Mouse (Mus musculus) forebrain, embryonic 10.5 days (tissue): Measurements from ENCODE around the gene Gm21958. TPM values are rescaled to one million over a fixed set of nuclear protein-coding genes. Genes with fewer than 3 reads are reported as not detected.
A peak's percentile ranks its signal among the peaks of the same experiment; 100 is the strongest.

ENCODE experiments used
- DNase-seq: peaks from one replicate; pipeline ENCODE4 v3.0.0-alpha.2; 2017; ENCODE audit warnings: low spot score; ENCODE audit errors: extremely low spot score
- H3K27ac ChIP-seq: fragments of 300-500 bp; sonication (generic); 2 replicates; pipeline ENCODE4 v1.5.1; 2016; ENCODE audit warnings: mild to moderate bottlenecking
- H3K27me3 ChIP-seq: fragments of 300-500 bp; sonication (generic); 2 replicates; pipeline ENCODE4 v1.6.1; 2016; ENCODE audit warnings: mild to moderate bottlenecking; ENCODE audit not compliant: poor library complexity, severe bottlenecking
- H3K36me3 ChIP-seq: fragments of 300-500 bp; sonication (generic); replicated peaks from 2 replicates; pipeline ENCODE4 v1.6.1; 2016; ENCODE audit warnings: mild to moderate bottlenecking, moderate library complexity
- H3K4me1 ChIP-seq: fragments of 300-500 bp; sonication (generic); 2 replicates; pipeline ENCODE4 v1.6.1; 2016
- H3K4me3 ChIP-seq: fragments of 300-500 bp; sonication (generic); 2 replicates; pipeline ENCODE4 v1.5.1; 2016; ENCODE audit warnings: mild to moderate bottlenecking, moderate library complexity
- H3K9me3 ChIP-seq: fragments of 300-500 bp; sonication (generic); 2 replicates; pipeline ENCODE4 v1.6.1; 2016; ENCODE audit warnings: mild to moderate bottlenecking, moderate library complexity
- WGBS: fragments of 180-500 bp; shearing (Covaris S2); methylation state at CpG from one replicate; pipeline ENCODE4 v1.1.7; 2016; 5-methylcytosine and 5-hydroxymethylcytosine counted together
- polyA plus RNA-seq: library from polyadenylated mRNA; unstranded; fragments of >200 nt; fragmentation: Nextera tagmentation; extraction: Ambion mirVana; gene quantifications from 2 replicates; pipeline ENCODE4 v1.2.1, GENCODE M21; 2016

Gene Gm21958
- 0.47 TPM in 1 of 2 replicates, not detected in the other for polyA plus RNA-seq

DNA sequence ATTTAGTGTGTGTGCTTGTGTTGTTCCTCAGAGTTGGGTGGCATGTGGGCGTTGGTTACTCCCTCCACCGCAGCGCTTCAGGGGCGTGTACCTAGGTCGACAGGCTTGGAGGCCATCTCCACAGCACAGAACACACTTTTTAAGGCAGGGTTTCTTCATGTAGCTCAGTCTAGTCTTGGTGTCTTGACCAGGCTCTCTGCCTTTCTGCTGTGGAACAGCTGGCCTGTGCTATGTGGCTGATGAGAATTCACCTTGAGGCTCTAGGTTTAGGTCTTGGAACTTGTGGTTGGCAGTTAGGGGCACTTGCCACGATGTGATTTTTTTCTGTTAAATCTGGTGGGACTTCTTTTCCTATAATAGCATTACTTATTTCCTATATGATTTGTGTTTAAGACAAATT is at the start of gene Gm21958:
Gm21958 (minus strand) TSS at position 101 of the 400 bp plus-strand sequence.
- WGBS = 93% methylated on average over 6 of the region's 6 CpGs
- Histone ChIP-seq H3K27me3 (no peaks in the 10 kb centered on the region), H3K4me3 (no peak within 1 kb of the TSS), H3K27ac (no peak within 1 kb of the TSS), H3K4me1 (no peaks in the 10 kb centered on the region), H3K9me3 (no peaks in the 10 kb centered on the region), H3K36me3 (peaks cover 100% of the 10 kb centered on the region)
- DNase-seq = no peak

GRCm38 (mm10) chr3:54761258-54761657 is 47.1 kb upstream of the Gm21958 start:
- WGBS = 79% methylated on average over 1 of the region's 1 CpGs
- no peak for DNase-seq
- H3K9me3 ChIP-seq = peaks cover 4% of the 10 kb centered on the region; the same call in 1 of the 2 replicates
- H3K4me3 ChIP-seq = no peak overlapping the region
- peaks cover 20% of the 10 kb centered on the region for H3K27me3 ChIP-seq
- peaks cover 10% of the 10 kb centered on the region for H3K4me1 ChIP-seq
- no peak overlapping the region for H3K27ac ChIP-seq
- no peaks in the 10 kb centered on the region for H3K36me3 ChIP-seq

DNA sequence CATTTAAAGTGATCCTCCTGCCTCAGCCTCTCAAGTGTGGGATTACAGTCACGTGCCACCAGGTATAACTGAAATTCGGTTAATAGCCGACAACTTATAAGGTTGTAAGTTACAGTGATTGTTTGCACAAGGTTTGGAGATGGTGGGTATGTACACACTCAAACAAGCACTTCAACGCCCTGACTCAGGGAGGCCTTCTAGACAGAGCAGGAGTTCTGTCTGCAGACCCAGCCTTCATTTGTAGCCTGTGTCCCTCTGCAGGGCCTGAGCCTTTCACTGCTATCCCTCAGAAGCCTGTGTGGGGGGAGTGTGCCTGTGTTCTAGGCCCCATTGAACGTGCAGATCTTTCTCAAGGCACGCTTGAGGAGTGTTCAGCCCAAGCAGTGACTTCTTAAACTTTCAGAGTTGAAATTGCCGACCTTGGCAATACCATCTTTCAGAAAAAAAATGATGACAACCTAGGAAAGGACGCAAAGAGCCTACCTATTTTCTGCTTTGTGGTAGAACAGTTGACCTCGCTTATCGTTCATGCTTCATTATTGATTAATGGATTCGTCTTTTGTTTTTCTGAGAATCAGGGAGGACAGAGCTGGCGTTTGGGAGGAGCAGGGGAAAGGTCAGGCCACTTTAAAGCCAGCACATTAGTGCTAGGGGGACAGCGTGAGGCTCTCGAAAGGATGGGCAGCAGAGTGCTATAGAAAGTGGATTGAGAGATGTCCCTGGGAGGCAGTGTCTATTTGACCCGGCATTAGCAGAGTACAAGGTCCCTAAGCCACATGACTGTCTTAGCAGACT is 46.4 kb upstream of the Gm21958 start:
- peaks cover 18% of the 10 kb centered on the region for H3K4me1 ChIP-seq
- peaks cover 28% of the 10 kb centered on the region for H3K27me3 ChIP-seq
- no peak for DNase-seq
- no peaks in the 10 kb centered on the region for H3K36me3 ChIP-seq
- WGBS = 75% methylated on average over 15 of the region's 15 CpGs
- H3K27ac ChIP-seq = no peak overlapping the region
- H3K4me3 ChIP-seq = no peak overlapping the region
- H3K9me3 ChIP-seq = peaks cover 4% of the 10 kb centered on the region; the same call in 1 of the 2 replicates

DNA sequence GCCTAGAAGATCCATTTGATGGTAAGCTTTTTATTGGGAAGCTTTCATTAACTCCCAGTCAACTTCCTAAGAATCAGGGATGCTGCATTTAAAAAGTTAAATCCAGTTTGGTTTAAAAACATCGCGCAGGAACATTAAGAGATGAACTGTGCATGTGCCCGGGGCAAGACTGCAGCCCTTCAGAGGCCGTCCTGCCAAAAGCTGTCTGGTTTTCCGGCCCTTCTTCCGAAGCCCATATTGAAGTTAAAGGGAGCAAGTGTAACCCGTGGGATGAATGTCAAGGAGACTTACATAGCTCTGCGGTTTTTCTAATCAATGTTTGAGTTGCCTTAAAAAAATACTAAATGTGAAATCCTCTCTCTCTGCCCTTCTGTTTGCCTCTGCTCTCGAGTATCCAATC is 45.1 kb upstream of the Gm21958 start:
- peaks cover 24% of the 10 kb centered on the region for H3K4me1 ChIP-seq
- H3K36me3 ChIP-seq = no peaks in the 10 kb centered on the region
- no peak overlapping the region for H3K4me3 ChIP-seq
- H3K27ac ChIP-seq = no peak overlapping the region
- H3K27me3 ChIP-seq = peaks cover 41% of the 10 kb centered on the region
- DNase-seq = no peak
- peaks cover 4% of the 10 kb centered on the region; the same call in 1 of the 2 replicates for H3K9me3 ChIP-seq
- WGBS = 82% methylated on average over 9 of the region's 9 CpGs

DNA sequence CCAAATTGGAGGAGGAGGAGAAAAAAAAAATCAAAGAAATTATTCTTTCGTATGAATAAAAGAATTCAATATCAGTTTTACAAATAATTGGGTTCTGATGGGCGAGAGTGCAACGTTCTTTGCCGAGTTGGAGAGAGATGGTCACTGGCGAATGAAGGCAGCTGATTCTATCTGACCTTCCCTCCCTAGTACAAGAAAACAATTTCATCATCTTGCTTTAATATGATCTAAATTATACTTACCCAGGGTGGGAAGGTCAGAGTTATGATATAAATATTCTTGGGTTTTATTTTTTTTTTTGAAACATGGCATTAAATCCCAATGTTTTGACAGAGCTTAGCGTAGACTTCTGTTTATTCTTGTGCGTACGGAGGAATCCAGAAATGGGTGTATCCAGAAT is 43.3 kb upstream of the Gm21958 start:
- Histone ChIP-seq H3K27me3 (peaks cover 49% of the 10 kb centered on the region), H3K27ac (no peak overlapping the region), H3K36me3 (no peaks in the 10 kb centered on the region; the same call in 1 of the 2 replicates), H3K4me1 (peaks cover 24% of the 10 kb centered on the region), H3K9me3 (peaks cover 1% of the 10 kb centered on the region; the same call in 1 of the 2 replicates), H3K4me3 (no peak overlapping the region)
- DNase-seq = no peak
- 91% methylated on average over 8 of the region's 8 CpGs for WGBS

DNA sequence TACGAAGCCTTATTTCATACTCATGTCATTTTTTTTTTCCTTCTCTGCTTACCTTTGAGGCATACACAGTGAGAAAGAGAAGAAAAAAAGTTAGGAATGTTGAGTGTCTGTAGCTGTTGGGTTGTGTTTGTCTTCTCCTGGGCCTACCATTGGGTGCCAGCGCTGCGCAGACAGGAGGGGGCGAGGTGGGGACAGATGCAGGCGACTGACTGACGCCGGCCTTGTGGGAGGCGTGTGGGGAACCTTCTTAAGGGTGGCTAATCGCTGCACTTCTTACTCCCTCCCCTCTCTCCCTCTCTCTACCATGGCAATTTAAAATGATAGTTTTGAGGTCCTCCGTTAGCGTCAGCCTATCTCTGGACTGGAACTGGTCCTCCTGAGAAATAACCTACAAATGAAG is 41.9 kb upstream of the Gm21958 start:
- peaks cover 49% of the 10 kb centered on the region for H3K27me3 ChIP-seq
- peaks cover 6% of the 10 kb centered on the region for H3K36me3 ChIP-seq
- H3K4me1 ChIP-seq = peaks cover 24% of the 10 kb centered on the region
- H3K4me3 ChIP-seq = peak overlapping the region; percentile 72
- no peak for DNase-seq
- H3K9me3 ChIP-seq = no peaks in the 10 kb centered on the region
- H3K27ac ChIP-seq = no peak overlapping the region
- 2% methylated on average over 11 of the region's 11 CpGs for WGBS

DNA sequence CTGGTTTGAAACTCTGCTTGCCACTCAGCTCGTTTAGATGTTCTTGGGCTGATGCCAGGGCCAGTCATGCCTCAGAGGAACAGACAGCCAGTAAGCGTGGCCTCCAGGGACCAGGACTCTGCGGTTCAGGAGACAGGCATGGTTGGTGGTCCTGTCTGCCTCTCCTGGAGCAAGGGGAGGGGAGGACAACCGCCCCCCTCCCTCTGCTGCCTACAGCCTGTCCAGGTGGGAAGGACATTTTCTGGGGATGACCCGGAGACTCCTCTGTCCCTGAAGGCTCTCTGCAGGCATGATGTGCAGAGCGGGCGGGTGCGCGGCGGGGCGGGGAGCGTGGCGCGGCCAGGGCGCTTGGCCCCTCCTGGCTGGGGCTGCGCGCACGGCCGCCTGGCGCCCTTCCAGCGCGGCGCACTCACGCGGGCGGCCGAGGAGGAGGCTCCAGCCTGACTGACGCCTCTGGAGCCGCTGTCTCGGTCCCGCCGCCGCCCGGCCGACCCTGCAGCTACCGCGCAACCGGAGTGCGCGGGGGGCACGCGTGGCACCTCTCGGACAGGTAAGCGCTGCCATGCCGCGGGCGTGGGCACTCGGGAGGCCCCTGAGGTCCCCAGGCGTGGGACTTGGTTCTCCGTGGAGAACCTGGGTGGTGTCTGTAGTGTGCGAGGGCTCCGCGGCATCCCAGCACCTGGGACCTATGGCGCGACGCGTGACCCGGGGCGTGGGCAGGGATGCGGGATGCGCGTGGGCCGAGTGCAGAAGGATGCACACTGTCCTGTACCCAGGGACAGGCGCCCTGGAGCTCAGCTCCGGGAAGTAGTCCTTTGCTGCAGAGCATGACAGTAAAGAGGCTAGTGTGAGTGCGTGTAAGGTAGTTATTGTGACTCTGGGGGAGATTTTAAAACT is 41.2 kb upstream of the Gm21958 start, which contains the start of gene Smad9:
Smad9 (plus strand) TSS at position 438 of the 897 bp plus-strand sequence.
- DNase-seq = peak; percentile 40

DNA sequence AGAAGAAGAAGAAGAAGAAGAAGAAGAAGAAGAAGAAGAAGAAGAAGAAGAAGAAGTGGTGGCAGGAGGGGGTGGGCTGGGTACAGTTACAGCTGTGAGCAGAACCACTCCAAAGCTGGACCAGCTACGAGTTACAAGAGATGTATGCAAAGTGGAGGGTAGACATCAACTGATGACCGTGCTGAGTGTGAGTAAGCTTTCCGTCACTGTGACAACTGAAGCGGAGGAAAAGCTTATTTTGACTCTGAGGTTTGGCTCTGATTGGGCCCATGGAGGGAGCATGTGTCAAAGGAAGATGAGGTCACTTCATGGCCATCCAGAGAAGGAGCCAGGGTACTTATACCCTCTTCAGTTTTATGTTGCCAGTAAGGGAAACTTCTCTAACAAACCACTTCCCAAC is 39.3 kb upstream of the Gm21958 start:
- Histone ChIP-seq H3K4me3 (no peak overlapping the region), H3K36me3 (peaks cover 32% of the 10 kb centered on the region), H3K27me3 (peaks cover 49% of the 10 kb centered on the region), H3K9me3 (no peaks in the 10 kb centered on the region), H3K27ac (no peak overlapping the region), H3K4me1 (peaks cover 21% of the 10 kb centered on the region)
- no peak for DNase-seq
- WGBS = 87% methylated on average over 4 of the region's 4 CpGs

More for the DNA sequence above, 41.2 kb upstream of the Gm21958 start, which contains the start of gene Smad9:
- Histone ChIP-seq H3K27ac (peak within 1 kb of the TSS; percentile 66), H3K9me3 (no peaks in the 10 kb centered on the region), H3K27me3 (peaks cover 49% of the 10 kb centered on the region), H3K4me1 (peaks cover 21% of the 10 kb centered on the region), H3K4me3 (peak within 1 kb of the TSS; percentile 72), H3K36me3 (peaks cover 12% of the 10 kb centered on the region)
- 1% methylated on average over 66 of the region's 66 CpGs for WGBS

GRCm38 (mm10) chr3:54745799-54746198 is 31.6 kb upstream of the Gm21958 start:
- Histone ChIP-seq H3K27ac (no peak overlapping the region), H3K4me3 (no peak overlapping the region), H3K27me3 (no peaks in the 10 kb centered on the region), H3K9me3 (no peaks in the 10 kb centered on the region), H3K36me3 (peaks cover 99% of the 10 kb centered on the region), H3K4me1 (no peaks in the 10 kb centered on the region)
- DNase-seq = no peak
- 57% methylated on average over 5 of the region's 5 CpGs for WGBS

DNA sequence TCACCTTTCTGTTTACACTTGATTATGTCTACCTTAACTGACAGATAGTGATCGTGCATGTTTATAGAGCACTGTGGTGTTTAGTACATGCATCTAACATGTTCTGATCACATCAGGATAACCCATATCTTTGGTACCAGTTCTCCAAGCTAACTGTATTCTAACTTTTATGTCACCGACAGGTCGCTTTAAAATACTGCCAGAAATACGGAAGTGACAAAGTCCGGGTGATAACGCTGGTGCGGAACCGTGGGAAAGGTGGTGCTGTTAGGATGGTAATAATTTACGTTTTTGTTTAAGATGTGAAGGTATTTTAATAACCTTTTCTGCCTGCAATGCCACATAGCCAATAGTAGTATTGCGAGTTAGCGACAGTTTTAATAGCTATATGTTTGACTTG is 27.8 kb upstream of the Gm21958 start:
- no peak overlapping the region for H3K27ac ChIP-seq
- peaks cover 95% of the 10 kb centered on the region for H3K36me3 ChIP-seq
- no peaks in the 10 kb centered on the region for H3K4me1 ChIP-seq
- DNase-seq = no peak
- 97% methylated on average over 11 of the region's 11 CpGs for WGBS
- H3K4me3 ChIP-seq = no peak overlapping the region
- H3K27me3 ChIP-seq = no peaks in the 10 kb centered on the region
- no peaks in the 10 kb centered on the region for H3K9me3 ChIP-seq

GRCm38 (mm10) chr3:54737317-54737716 is 23.2 kb upstream of the Gm21958 start:
- Histone ChIP-seq H3K27ac (no peak overlapping the region), H3K9me3 (no peaks in the 10 kb centered on the region), H3K4me3 (no peak overlapping the region), H3K27me3 (no peaks in the 10 kb centered on the region), H3K36me3 (peaks cover 60% of the 10 kb centered on the region), H3K4me1 (peaks cover 14% of the 10 kb centered on the region)
- WGBS = 96% methylated on average over 8 of the region's 8 CpGs
- no peak for DNase-seq

DNA sequence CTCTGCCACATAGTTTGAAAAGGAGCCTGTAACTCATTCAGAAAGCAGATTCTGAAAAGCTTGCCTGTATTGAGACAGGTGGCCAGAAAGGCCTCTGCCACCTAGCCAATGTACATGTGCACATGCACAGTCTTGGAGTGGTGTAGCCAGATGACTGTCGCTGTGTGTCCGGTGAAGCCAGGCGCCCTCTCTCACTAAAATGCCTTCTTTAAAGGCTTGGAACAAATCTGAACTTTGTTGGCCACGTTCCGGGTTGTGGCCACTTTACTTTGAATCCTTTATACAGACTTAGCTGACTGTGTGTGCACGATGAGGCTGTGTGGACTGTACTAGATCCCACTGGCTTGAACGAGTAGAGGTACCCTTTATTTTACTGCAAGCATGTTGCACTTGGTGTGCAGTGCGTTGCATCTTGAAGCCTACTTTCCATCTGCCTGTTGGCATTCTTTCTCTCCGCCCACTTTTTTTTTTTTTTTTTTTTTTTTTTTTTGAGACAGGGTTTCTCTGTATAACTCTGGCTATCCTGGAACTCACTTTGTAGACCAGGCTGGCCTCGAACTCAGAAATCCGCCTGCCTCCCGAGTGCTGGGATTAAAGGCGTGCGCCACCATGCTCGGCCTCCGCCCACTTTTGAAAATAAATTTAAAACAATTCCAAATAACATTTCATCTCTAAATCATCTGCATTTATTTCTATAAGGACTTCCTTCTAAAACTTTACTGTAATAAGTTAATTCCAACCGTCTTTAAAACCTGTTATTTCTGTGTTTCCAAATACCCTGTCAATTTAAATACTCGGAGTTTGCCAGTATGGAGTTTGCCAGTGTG is 22.2 kb upstream of the Gm21958 start:
- Histone ChIP-seq H3K27ac (peak overlapping the region; percentile 98), H3K27me3 (no peaks in the 10 kb centered on the region), H3K4me3 (peak overlapping the region; percentile 96), H3K36me3 (peaks cover 60% of the 10 kb centered on the region), H3K9me3 (no peaks in the 10 kb centered on the region), H3K4me1 (peaks cover 14% of the 10 kb centered on the region)
- no peak for DNase-seq
- 62% methylated on average over 18 of the region's 18 CpGs for WGBS
